Mouse (Mus musculus): ENCODE results near the gene Rufy4.
A peak's percentile ranks its signal among the peaks of the same experiment; 100 is the strongest.

The Rufy4 gene

GRCm38 (mm10) chr1:74105660-74106059 is 19.7 kb upstream of the Rufy4 start:
- no peak for DNase-seq (ENCODE audit: low spot score)

GRCm38 (mm10) chr1:74106214-74106613 is 19.1 kb upstream of the Rufy4 start:
- no peak for DNase-seq (ENCODE audit: low spot score)

GRCm38 (mm10) chr1:74107931-74108618 is 17.3 kb upstream of the Rufy4 start:
- no peak for DNase-seq (ENCODE audit: low spot score)

GRCm38 (mm10) chr1:74109670-74110069 is 15.7 kb upstream of the Rufy4 start:
- no peak for DNase-seq (ENCODE audit: low spot score)

GRCm38 (mm10) chr1:74110932-74111695 is 14.2 kb upstream of the Rufy4 start:
- no peak for DNase-seq (ENCODE audit: low spot score)

- DNase-seq (ENCODE audit: low spot score), result no peak
These were observed 13.7 kb upstream of the Rufy4 start for GRCm38 (mm10) chr1:74111696-74112030.

GRCm38 (mm10) chr1:74113071-74113470 is 12.3 kb upstream of the Rufy4 start:
- no peak for DNase-seq (ENCODE audit: low spot score)

GRCm38 (mm10) chr1:74117876-74118275 is 7.5 kb upstream of the Rufy4 start:
- DNase-seq (ENCODE audit: low spot score), result no peak

GRCm38 (mm10) chr1:74119115-74119514 is 6.2 kb upstream of the Rufy4 start:
- no peak for DNase-seq (ENCODE audit: low spot score)

GRCm38 (mm10) chr1:74121138-74121537 is 4.2 kb upstream of the Rufy4 start:
- DNase-seq (ENCODE audit: low spot score), result no peak

- peak; percentile 79 for DNase-seq (ENCODE audit: low spot score)
These were observed 3.3 kb upstream of the Rufy4 start for GRCm38 (mm10) chr1:74121821-74122576.

GRCm38 (mm10) chr1:74123215-74123614 is 2.1 kb upstream of the Rufy4 start:
- DNase-seq (ENCODE audit: low spot score), result no peak

- DNase-seq (ENCODE audit: low spot score), result peak; percentile 58
These were observed 1.0 kb upstream of the Rufy4 start, which contains the start of gene Tns1 for GRCm38 (mm10) chr1:74124021-74124981. Gene Tns1 (minus strand): TSS chr1:74124449.

- no peak for DNase-seq (ENCODE audit: low spot score)
These were observed 5.7 kb downstream of the Rufy4 start for GRCm38 (mm10) chr1:74130883-74131659.

GRCm38 (mm10) chr1:74132011-74132410 is 6.7 kb downstream of the Rufy4 start:
- DNase-seq (ENCODE audit: low spot score), result no peak

GRCm38 (mm10) chr1:74133954-74134353 is 8.6 kb downstream of the Rufy4 start:
- DNase-seq (ENCODE audit: low spot score), result peak; percentile 26

GRCm38 (mm10) chr1:74135326-74135950 is 10.1 kb downstream of the Rufy4 start:
- DNase-seq (ENCODE audit: low spot score), result no peak

- DNase-seq (ENCODE audit: low spot score), result no peak
These were observed 14.1 kb downstream of the Rufy4 start for GRCm38 (mm10) chr1:74139415-74139814.

- no peak for DNase-seq (ENCODE audit: low spot score)
These were observed 16.4 kb downstream of the Rufy4 start for GRCm38 (mm10) chr1:74141781-74142180.

- no peak for DNase-seq (ENCODE audit: low spot score)
These were observed 24.0 kb downstream of the Rufy4 start for GRCm38 (mm10) chr1:74149106-74149885.

Data from lung, postnatal 25 days (tissue).